Mouse (Mus musculus): Measurements from ENCODE around the gene Ralbp1.
A peak's percentile ranks its signal among the peaks of the same experiment; 100 is the strongest.

Ralbp1 gene

GRCm38 (mm10) chr17:65847694-65848449 lies 37.7 kb downstream of the Ralbp1 start:
- DNase-seq = no peak

- DNase-seq = no peak
Measured at GRCm38 (mm10) chr17:65845423-65845822, 40.2 kb downstream of the Ralbp1 start.

GRCm38 (mm10) chr17:65842669-65843381 lies 42.8 kb downstream of the Ralbp1 start:
- DNase-seq = peak; percentile 68

- DNase-seq = no peak
Measured at GRCm38 (mm10) chr17:65839541-65840256, 45.9 kb downstream of the Ralbp1 start.

GRCm38 (mm10) chr17:65836746-65837145 lies 48.9 kb downstream of the Ralbp1 start:
- no peak for DNase-seq

GRCm38 (mm10) chr17:65833891-65834290 lies 51.7 kb downstream of the Ralbp1 start:
- DNase-seq = peak; percentile 26

GRCm38 (mm10) chr17:65830216-65830863 lies 55.3 kb downstream of the Ralbp1 start:
- DNase-seq = peak; percentile 29

GRCm38 (mm10) chr17:65828951-65829350 lies 56.6 kb downstream of the Ralbp1 start:
- DNase-seq = no peak

GRCm38 (mm10) chr17:65827904-65828303 lies 57.7 kb downstream of the Ralbp1 start:
- DNase-seq = no peak

- DNase-seq = no peak
Measured at GRCm38 (mm10) chr17:65827119-65827840, 58.3 kb downstream of the Ralbp1 start.

GRCm38 (mm10) chr17:65826257-65826656 lies 59.3 kb downstream of the Ralbp1 start:
- DNase-seq = no peak

- no peak for DNase-seq
Measured at GRCm38 (mm10) chr17:65824246-65824645, 61.4 kb downstream of the Ralbp1 start.

- DNase-seq = no peak
Measured at GRCm38 (mm10) chr17:65822423-65822822, 63.2 kb downstream of the Ralbp1 start.

- DNase-seq = no peak
Measured at GRCm38 (mm10) chr17:65820197-65820596, 65.4 kb downstream of the Ralbp1 start.

GRCm38 (mm10) chr17:65813763-65814162 lies 71.8 kb downstream of the Ralbp1 start:
- no peak for DNase-seq

GRCm38 (mm10) chr17:65811032-65811431 lies 74.6 kb downstream of the Ralbp1 start:
- no peak for DNase-seq

GRCm38 (mm10) chr17:65806416-65806815 lies 79.2 kb downstream of the Ralbp1 start:
- no peak for DNase-seq

GRCm38 (mm10) chr17:65805966-65806365 lies 79.6 kb downstream of the Ralbp1 start:
- DNase-seq = no peak

GRCm38 (mm10) chr17:65802026-65802425 lies 83.6 kb downstream of the Ralbp1 start:
- no peak for DNase-seq

GRCm38 (mm10) chr17:65800451-65800850 lies 85.1 kb downstream of the Ralbp1 start:
- DNase-seq = no peak

GRCm38 (mm10) chr17:65799353-65799752 lies 86.2 kb downstream of the Ralbp1 start:
- DNase-seq = no peak

GRCm38 (mm10) chr17:65798446-65798845 lies 87.2 kb downstream of the Ralbp1 start:
- DNase-seq = no peak

All from kidney, postnatal 14 days (tissue).